Mouse (Mus musculus) ES-E14 (cell line): Measurements from ENCODE around the gene Col23a1. TPM values are rescaled to one million over a fixed set of nuclear protein-coding genes. Genes with fewer than 3 reads are reported as not detected.

Source experiments
- DNase-seq: peaks from one replicate; pipeline ENCODE4 v3.0.0-alpha.2; 2013; ENCODE audit warnings: low read depth, low spot score
- H3K27ac ChIP-seq: 2 replicates; pipeline ENCODE4 v1.5.1; 2012; ENCODE audit warnings: low read depth, mild to moderate bottlenecking, low read length, moderate library complexity, mixed read lengths; ENCODE audit not compliant: poor library complexity, insufficient read depth, severe bottlenecking
- H3K36me3 ChIP-seq: 2 replicates; pipeline ENCODE4 v1.6.1; 2012; ENCODE audit warnings: mild to moderate bottlenecking, low read length, moderate library complexity, mixed read lengths; ENCODE audit not compliant: control insufficient read depth, poor library complexity, insufficient read depth, severe bottlenecking
- H3K4me1 ChIP-seq, 2 experiments: fragments of 150-350 bp in 1 of 2; sonication (generic) in 1 of 2; 2 replicates each; pipeline ENCODE4 v1.6.1; 2012; ENCODE audit warnings: low read length in 2 of 2, mild to moderate bottlenecking in 1 of 2, mixed read lengths in 1 of 2; ENCODE audit not compliant: control insufficient read depth in 2 of 2, insufficient read depth in 2 of 2, poor library complexity in 1 of 2
- H3K4me3 ChIP-seq, 2 experiments: fragments of 150-350 bp in 1 of 2; sonication (generic) in 1 of 2; 2 replicates each; pipeline ENCODE4 v1.5.1; 2012; ENCODE audit warnings: low read length in 2 of 2, low read depth in 1 of 2, mild to moderate bottlenecking in 1 of 2, mixed read lengths in 1 of 2; ENCODE audit not compliant: insufficient read depth in 1 of 2, poor library complexity in 1 of 2, severe bottlenecking in 1 of 2
- H3K9ac ChIP-seq: 2 replicates; pipeline ENCODE4 v1.6.1; 2012; ENCODE audit warnings: low read depth, mild to moderate bottlenecking, low read length, mixed read lengths; ENCODE audit not compliant: poor library complexity, insufficient read depth, severe bottlenecking
- H3K9me3 ChIP-seq: fragments of 150-350 bp; sonication (generic); 2 replicates; pipeline ENCODE4 v1.6.1; 2012; ENCODE audit warnings: low read depth, mild to moderate bottlenecking, low read length; ENCODE audit not compliant: control insufficient read depth, insufficient read depth
- CHD2 ChIP-seq: IDR thresholded peaks from 2 replicates; pipeline ENCODE4 v1.6.1; 2014; ENCODE audit warnings: mild to moderate bottlenecking, low read depth, low read length, inconsistent platforms
- HCFC1 ChIP-seq: IDR thresholded peaks from 2 replicates; pipeline ENCODE4 v1.6.1; 2012; ENCODE audit warnings: low read length, inconsistent platforms, borderline replicate concordance; ENCODE audit not compliant: insufficient read depth
- MAFK ChIP-seq: IDR thresholded peaks from 2 replicates; pipeline ENCODE4 v1.6.1; 2014; ENCODE audit warnings: mild to moderate bottlenecking, low read depth, low read length, inconsistent platforms; ENCODE audit not compliant: insufficient read depth
- ZC3H11A ChIP-seq: IDR thresholded peaks from 2 replicates; pipeline ENCODE4 v1.6.1; 2012; ENCODE audit warnings: low read depth, mild to moderate bottlenecking, inconsistent platforms, low read length, borderline replicate concordance
- ZNF384 ChIP-seq: IDR thresholded peaks from 2 replicates; pipeline ENCODE4 v1.6.1; 2012; ENCODE audit warnings: low read depth, low read length, inconsistent platforms
- in situ Hi-C, 2 experiments: fragments of 600-800 bp; cut with MboI; formaldehyde crosslinking; loops; one replicate each; pipeline ENCODE4 v1.15.1; 2025; ENCODE audit warnings: low sequenced_read_pairs in 2 of 2, inconsistent platforms in 1 of 2; ENCODE audit not compliant: unreplicated experiment in 2 of 2
- total RNA-seq: library from RNA; depleted of rRNA; stranded (reverse); fragments of 300-350 nt; gene quantifications from 2 replicates; pipeline ENCODE4 v1.2.3, GENCODE M21; 2012

Col23a1 gene
- total RNA-seq, 1 experiment = 0.40 TPM

DNA sequence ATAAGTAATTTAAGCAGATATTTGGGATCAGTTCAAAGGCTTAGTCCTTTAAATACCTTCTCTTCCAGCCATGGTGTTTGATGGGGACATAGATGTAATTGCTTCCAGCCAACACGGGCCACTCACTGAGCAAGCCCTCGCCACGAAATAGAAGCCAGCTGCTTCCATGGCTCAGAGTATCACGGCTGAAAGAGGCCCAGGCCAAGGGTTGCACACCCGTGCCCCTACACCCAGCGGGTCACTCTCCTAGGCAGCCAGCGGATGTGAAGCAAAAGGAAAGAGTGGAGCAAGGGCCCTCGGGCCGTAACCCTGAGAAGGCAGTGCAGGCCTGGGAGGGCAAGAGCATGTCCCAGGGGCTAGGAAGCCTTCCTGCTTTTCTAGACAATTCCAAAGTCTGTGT is 252.7 kb downstream of the Col23a1 start:
- Histone ChIP-seq H3K27ac (no peak overlapping the region), H3K36me3 (no peaks in the 10 kb centered on the region), H3K4me1 (no peaks in the 10 kb centered on the region), H3K9me3 (no peaks in the 10 kb centered on the region), H3K9ac (no peak overlapping the region), H3K4me3 (no peak overlapping the region)
- TF ChIP-seq MAFK = no peak
- no peak for TF ChIP-seq ZNF384
- TF ChIP-seq CHD2 = no peak
- no peak for TF ChIP-seq HCFC1
- TF ChIP-seq ZC3H11A = no peak
- in situ Hi-C loops = no loop called here
- no peak for DNase-seq

GRCm38 (mm10) chr11:51543487-51544050 is 253.8 kb downstream of the Col23a1 start:
- Histone ChIP-seq H3K36me3 (no peaks in the 10 kb centered on the region), H3K4me1 (no peaks in the 10 kb centered on the region), H3K4me3 (no peak overlapping the region), H3K9me3 (no peaks in the 10 kb centered on the region), H3K27ac (no peak overlapping the region), H3K9ac (no peak overlapping the region)
- TF ChIP-seq HCFC1 = no peak
- TF ChIP-seq ZNF384 = no peak
- no peak for TF ChIP-seq CHD2
- TF ChIP-seq MAFK = no peak
- TF ChIP-seq ZC3H11A = no peak
- in situ Hi-C loops = no loop called here
- no peak for DNase-seq

- no peak for DNase-seq
- Histone ChIP-seq H3K36me3 (no peaks in the 10 kb centered on the region), H3K4me3 (no peak overlapping the region), H3K4me1 (no peaks in the 10 kb centered on the region), H3K9me3 (no peaks in the 10 kb centered on the region), H3K9ac (no peak overlapping the region), H3K27ac (no peak overlapping the region)
- in situ Hi-C loops = no loop called here
- TF ChIP-seq MAFK (no peak), ZNF384 (no peak), CHD2 (no peak), HCFC1 (no peak), ZC3H11A (no peak)
Observed at GRCm38 (mm10) chr11:51544413-51544812, 254.7 kb downstream of the Col23a1 start.

GRCm38 (mm10) chr11:51545811-51546210 is 256.1 kb downstream of the Col23a1 start:
- in situ Hi-C loops = no loop called here
- no peaks in the 10 kb centered on the region for H3K4me1 ChIP-seq
- DNase-seq = no peak
- no peak overlapping the region for H3K4me3 ChIP-seq
- no peak for TF ChIP-seq ZC3H11A
- no peak for TF ChIP-seq ZNF384
- TF ChIP-seq CHD2 = no peak
- TF ChIP-seq MAFK = no peak
- TF ChIP-seq HCFC1 = no peak
- no peak overlapping the region for H3K9ac ChIP-seq
- no peaks in the 10 kb centered on the region for H3K36me3 ChIP-seq
- no peaks in the 10 kb centered on the region for H3K9me3 ChIP-seq
- H3K27ac ChIP-seq = no peak overlapping the region
